Mouse (Mus musculus) liver, embryonic 16.5 days (tissue): ENCODE results near the gene Syngr3. TPM values are rescaled to one million over a fixed set of nuclear protein-coding genes. Genes with fewer than 3 reads are reported as not detected.
A peak's percentile ranks its signal among the peaks of the same experiment; 100 is the strongest.
"Not testable (repeated sequence)": the region's sequence is repeated elsewhere in the genome, so short reads cannot be mapped to it uniquely, and the experiment has no call there.

ENCODE experiments used
- ATAC-seq: fragments of 200-750 bp; cut with Nextera tagmentation; 2 replicates; pipeline ENCODE4 v1.8.0; 2017; ENCODE audit warnings: low read depth, mild to moderate bottlenecking, moderate number of reproducible peaks, moderate library complexity
- H3K27ac ChIP-seq: fragments of 300-500 bp; sonication (generic); 2 replicates; pipeline ENCODE4 v1.5.1; 2014; ENCODE audit warnings: mild to moderate bottlenecking, low read length
- H3K27me3 ChIP-seq: fragments of 300-500 bp; sonication (generic); 2 replicates; pipeline ENCODE4 v1.6.1; 2014; ENCODE audit warnings: low read depth, low read length, mixed read lengths; ENCODE audit not compliant: control insufficient read depth, insufficient read depth
- H3K36me3 ChIP-seq: fragments of 300-500 bp; sonication (generic); 2 replicates; pipeline ENCODE4 v1.6.1; 2014; ENCODE audit warnings: mild to moderate bottlenecking; ENCODE audit not compliant: control insufficient read depth, insufficient read depth
- H3K4me1 ChIP-seq: fragments of 300-500 bp; sonication (generic); 2 replicates; pipeline ENCODE4 v1.6.1; 2014; ENCODE audit warnings: low read depth, low read length, mixed read lengths; ENCODE audit not compliant: control insufficient read depth
- H3K4me2 ChIP-seq: fragments of 300-500 bp; sonication (generic); 2 replicates; pipeline ENCODE4 v1.6.1; 2014; ENCODE audit warnings: low read depth, low read length, mixed read lengths
- H3K4me3 ChIP-seq: fragments of 300-500 bp; sonication (generic); 2 replicates; pipeline ENCODE4 v1.5.1; 2014; ENCODE audit warnings: low read depth, mild to moderate bottlenecking, low read length
- H3K9ac ChIP-seq: fragments of 300-500 bp; sonication (generic); 2 replicates; pipeline ENCODE4 v1.6.1; 2014; ENCODE audit warnings: low read depth, low read length
- H3K9me3 ChIP-seq: fragments of 300-500 bp; sonication (generic); replicated peaks from 2 replicates; pipeline ENCODE4 v1.6.1; 2016; ENCODE audit warnings: low read length; ENCODE audit not compliant: control insufficient read depth
- WGBS: fragments of 180-500 bp; shearing (Covaris S2); extraction: QIAGEN DNeasy Blood & Tissue Kit; methylation state at CpG from one replicate; pipeline ENCODE4 v1.1.7; 2014; ENCODE audit not compliant: insufficient replicate concordance; 5-methylcytosine and 5-hydroxymethylcytosine counted together
- polyA plus RNA-seq: library from polyadenylated mRNA; unstranded; fragments of >200 nt; fragmentation: Nextera tagmentation; extraction: Ambion mirVana; gene quantifications from 2 replicates; pipeline ENCODE4 v1.2.1, GENCODE M21; 2015

Syngr3 gene
- polyA plus RNA-seq, 1 experiment from 2014 or later: 0.21 TPM

DNA sequence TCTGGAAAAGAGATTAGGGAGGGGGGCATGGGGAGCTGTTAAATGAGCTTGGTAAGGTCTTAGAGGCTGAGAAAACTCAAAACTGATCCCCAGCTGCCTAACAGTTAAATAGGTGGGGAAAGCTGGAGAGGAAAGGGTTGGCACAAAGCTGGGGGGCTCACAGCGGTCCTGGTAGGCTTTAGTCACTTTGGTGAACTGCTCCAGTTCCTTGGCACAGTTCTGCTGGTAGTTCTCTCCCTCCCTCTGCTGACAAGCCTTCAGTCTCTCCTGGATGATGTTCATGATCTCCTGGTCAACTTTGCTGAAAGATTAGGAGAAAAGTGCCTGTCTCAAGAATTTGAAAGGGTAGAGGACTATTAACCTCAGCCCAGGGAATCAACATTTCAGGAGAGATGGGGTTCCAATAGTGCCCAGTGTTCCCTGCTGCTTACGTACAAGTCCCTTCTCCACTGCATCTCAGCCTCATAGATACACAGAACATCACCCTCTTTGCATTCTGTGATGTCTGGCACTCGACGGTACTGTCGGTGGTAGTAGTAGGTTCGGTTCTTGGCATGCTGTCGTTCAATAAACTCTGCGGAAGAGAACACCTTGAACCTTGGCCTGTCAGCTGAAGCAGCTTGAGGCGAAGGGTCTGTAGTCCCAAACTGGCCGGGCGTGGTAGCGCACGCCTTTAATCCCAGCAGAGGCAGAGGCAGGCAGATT lies 32.6 kb upstream of the Syngr3 start:
- H3K27me3 ChIP-seq: no peaks in the 10 kb centered on the region; the same call in 1 of the 2 replicates
- H3K4me3 ChIP-seq: peak overlapping the region; percentile 93
- peak overlapping the region; percentile 18; the same call in 1 of the 2 replicates for H3K9ac ChIP-seq
- peaks cover 37% of the 10 kb centered on the region for H3K4me1 ChIP-seq
- WGBS: 16% methylated on average over 13 of the region's 13 CpGs
- peaks cover 9% of the 10 kb centered on the region for H3K36me3 ChIP-seq
- no peak for ATAC-seq
- peak overlapping the region; percentile 42 for H3K27ac ChIP-seq
- no peaks in the 10 kb centered on the region for H3K9me3 ChIP-seq
- peak overlapping the region; percentile 71 for H3K4me2 ChIP-seq

DNA sequence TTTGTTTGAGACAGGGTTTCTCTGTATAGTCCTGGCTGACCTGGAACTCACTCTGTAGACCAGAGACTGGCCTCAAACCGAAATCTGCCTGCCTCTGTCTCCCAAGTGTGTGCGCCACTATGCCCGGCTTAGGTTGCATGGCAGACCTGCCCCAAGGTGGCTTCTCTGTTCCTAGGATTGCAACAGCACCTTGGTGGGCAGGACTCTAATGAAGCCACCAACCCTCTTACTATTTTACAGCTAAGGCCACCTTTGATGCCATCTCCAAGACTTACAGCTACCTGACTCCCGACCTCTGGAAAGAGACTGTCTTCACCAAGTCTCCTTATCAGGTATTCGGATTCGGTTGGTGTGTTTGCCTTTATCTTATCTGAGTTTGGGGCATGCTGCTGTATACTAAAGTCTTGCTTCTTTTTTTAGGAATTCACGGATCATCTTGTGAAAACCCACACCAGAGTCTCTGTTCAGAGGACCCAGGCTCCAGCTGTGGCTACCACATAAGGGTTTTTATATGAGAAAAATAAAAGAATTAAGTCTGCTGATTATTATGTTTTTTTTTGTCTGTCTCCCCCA lies 31.7 kb upstream of the Syngr3 start:
- ATAC-seq, H3K27me3 ChIP-seq, H3K9me3 ChIP-seq, H3K36me3 ChIP-seq: not testable (repeated sequence)
- Histone ChIP-seq H3K4me2 (peak overlapping the region; percentile 71), H3K9ac (peak overlapping the region; percentile 68), H3K27ac (peak overlapping the region; percentile 42), H3K4me3 (peak overlapping the region; percentile 93), H3K4me1 (peaks cover 37% of the 10 kb centered on the region)
- 7% methylated on average over 7 of the region's 7 CpGs for WGBS

GRCm38 (mm10) chr17:24720616-24721015 lies 30.9 kb upstream of the Syngr3 start:
- Histone ChIP-seq H3K9ac (peak overlapping the region; percentile 71), H3K4me2 (peak overlapping the region; percentile 71), H3K27ac (peak overlapping the region; percentile 76), H3K4me1 (peaks cover 37% of the 10 kb centered on the region), H3K4me3 (peak overlapping the region; percentile 93)
- not testable (repeated sequence) for H3K36me3 ChIP-seq, ATAC-seq, H3K9me3 ChIP-seq, H3K27me3 ChIP-seq
- WGBS: 1% methylated on average over 11 of the region's 11 CpGs

DNA sequence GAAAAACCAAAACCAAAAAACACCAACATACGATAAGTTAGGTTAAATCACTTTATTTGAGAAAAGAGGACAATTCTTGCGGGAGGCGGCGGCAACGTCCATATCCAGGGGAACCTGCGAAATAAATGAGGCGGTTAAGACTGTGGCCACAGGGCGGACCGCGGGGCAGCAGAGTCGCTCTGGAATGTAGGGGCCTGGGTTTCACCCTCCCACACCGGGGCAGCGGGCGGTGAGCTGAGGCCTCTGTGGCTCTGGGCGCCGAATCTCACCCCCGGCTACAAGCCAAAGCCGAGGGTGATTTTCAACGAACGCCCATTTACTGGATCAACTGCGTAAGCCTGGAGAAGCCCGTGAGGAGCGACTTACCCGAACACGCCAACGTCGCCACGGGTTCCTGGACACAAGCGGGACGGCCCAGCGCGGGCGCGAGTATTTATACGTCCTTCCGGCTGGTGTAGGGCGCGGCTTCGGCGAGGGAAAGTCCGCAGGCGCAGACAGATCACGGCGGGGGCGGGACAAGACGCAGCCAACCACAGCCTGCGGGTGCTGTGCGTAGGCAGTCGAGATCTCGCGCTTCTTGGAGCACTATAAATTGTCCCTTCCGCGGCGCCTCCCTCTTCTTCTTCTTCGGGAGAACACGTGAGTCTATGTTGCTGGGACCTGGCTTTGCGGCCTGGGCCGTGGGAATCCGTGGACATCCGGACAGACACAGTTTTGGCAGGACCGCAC lies 29.9 kb upstream of the Syngr3 start:
- Histone ChIP-seq H3K27ac (peak overlapping the region; percentile 83), H3K9ac (peak overlapping the region; percentile 79), H3K27me3 (no peaks in the 10 kb centered on the region), H3K36me3 (peaks cover 9% of the 10 kb centered on the region), H3K9me3 (no peaks in the 10 kb centered on the region), H3K4me3 (peak overlapping the region; percentile 93), H3K4me2 (peak overlapping the region; percentile 74), H3K4me1 (peaks cover 37% of the 10 kb centered on the region)
- under 1% methylated on average over 61 of the region's 61 CpGs for WGBS
- ATAC-seq: peak; percentile 94

GRCm38 (mm10) chr17:24718938-24719337 lies 29.2 kb upstream of the Syngr3 start:
- not testable (repeated sequence) for ATAC-seq, H3K9me3 ChIP-seq, H3K27me3 ChIP-seq, H3K27ac ChIP-seq, H3K36me3 ChIP-seq
- WGBS: 34% methylated on average over 5 of the region's 5 CpGs
- Histone ChIP-seq H3K4me1 (peaks cover 34% of the 10 kb centered on the region), H3K4me2 (peak overlapping the region; percentile 74), H3K9ac (peak overlapping the region; percentile 79), H3K4me3 (peak overlapping the region; percentile 93)

DNA sequence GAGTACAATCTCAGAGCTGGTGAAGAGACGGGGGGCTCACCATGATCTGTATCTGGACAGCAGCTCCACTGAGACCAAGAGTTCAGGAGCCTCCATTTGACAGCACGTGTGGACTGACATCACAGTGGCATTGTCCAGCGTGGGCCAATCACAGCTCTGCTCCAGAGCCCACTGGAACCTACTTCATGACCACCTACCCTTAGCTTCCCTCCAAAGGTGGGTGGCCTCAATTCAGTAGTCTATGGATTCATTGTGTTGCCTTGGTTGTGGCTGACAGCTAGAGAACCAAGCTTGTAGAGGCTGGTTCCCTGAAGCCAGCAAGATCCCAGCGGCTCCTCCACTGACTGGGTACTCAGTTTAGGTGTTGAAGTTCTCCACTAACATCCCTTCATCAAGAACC lies 28.2 kb upstream of the Syngr3 start, which contains the start of the genes Rnf151 and Rps2:
Gene Rnf151, minus strand, starts transcription at position 121 of the 400 bp plus-strand sequence.
Gene Rps2, plus strand, starts transcription at position 174 of the 400 bp plus-strand sequence.
- peaks cover 27% of the 10 kb centered on the region for H3K4me1 ChIP-seq
- no peaks in the 10 kb centered on the region for H3K27me3 ChIP-seq
- peak within 1 kb of the TSS; percentile 74 for H3K4me2 ChIP-seq
- 63% methylated on average over 4 of the region's 4 CpGs for WGBS
- H3K4me3 ChIP-seq: peak within 1 kb of the TSS; percentile 93
- peaks cover 9% of the 10 kb centered on the region for H3K36me3 ChIP-seq
- ATAC-seq: no peak
- H3K9ac ChIP-seq: no peak within 1 kb of the TSS; the same call in 1 of the 2 replicates
- H3K27ac ChIP-seq: no peak within 1 kb of the TSS
- no peaks in the 10 kb centered on the region for H3K9me3 ChIP-seq

DNA sequence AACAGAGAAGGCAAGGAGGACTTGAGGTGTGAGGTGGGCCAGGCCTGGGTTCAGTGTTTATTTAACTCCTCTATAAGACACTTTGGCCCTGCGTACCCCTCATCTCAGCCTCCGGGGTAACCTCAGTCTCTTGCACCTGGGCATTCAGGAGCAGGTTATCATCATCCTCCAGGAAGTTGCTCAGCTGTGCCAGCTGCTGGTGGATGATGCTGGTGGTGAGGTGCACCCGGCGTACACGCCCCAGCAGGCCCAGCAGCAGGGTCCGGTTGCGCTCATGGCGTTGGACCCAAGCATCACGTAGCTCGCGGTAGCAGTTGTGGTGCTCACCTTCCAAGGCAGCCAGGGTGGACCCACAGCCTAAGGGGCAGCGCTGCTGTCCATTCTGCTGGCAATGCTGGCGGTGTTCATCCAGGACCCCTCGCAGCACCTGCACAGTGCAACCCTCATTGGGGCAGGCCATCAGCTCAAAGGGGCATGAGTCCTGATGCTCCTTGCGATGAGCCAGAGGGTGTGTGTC lies 26.5 kb upstream of the Syngr3 start:
- WGBS: 87% methylated on average over 15 of the region's 15 CpGs

DNA sequence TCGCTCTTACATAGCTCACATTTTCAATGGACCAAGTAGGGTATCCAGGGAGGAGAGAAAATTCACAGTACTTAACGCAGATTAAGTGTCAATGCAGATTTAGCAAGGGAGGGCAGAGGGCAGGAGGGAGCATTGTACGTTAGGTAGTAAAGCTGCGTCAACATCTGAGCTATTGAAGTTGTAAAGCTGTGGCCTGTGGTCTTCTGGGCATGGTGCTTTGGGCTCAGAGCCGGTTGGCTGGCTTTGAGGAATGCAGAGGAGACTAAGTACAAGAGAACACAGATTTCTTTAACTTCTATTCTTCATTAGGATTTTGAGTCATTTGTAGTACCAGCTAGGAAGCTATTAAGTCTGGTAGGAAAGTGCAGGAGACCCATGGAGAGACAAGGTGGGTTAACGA lies 25.8 kb upstream of the Syngr3 start:
- Histone ChIP-seq H3K4me1 (peaks cover 9% of the 10 kb centered on the region), H3K27ac (no peak overlapping the region), H3K4me2 (no peak overlapping the region), H3K9ac (no peak overlapping the region), H3K4me3 (no peak overlapping the region), H3K36me3 (no peaks in the 10 kb centered on the region; the same call in 1 of the 2 replicates), H3K9me3 (no peaks in the 10 kb centered on the region), H3K27me3 (no peaks in the 10 kb centered on the region)
- WGBS: 70% methylated on average over 6 of the region's 6 CpGs
- no peak for ATAC-seq

More for the DNA sequence above, 26.5 kb upstream of the Syngr3 start:
- peaks cover 9% of the 10 kb centered on the region for H3K4me1 ChIP-seq
- H3K4me3 ChIP-seq: no peak overlapping the region
- no peak for ATAC-seq
- H3K36me3 ChIP-seq: peaks cover under 1% of the 10 kb centered on the region
- no peak overlapping the region for H3K9ac ChIP-seq
- no peak overlapping the region for H3K4me2 ChIP-seq
- H3K9me3 ChIP-seq: no peaks in the 10 kb centered on the region
- H3K27ac ChIP-seq: no peak overlapping the region
- H3K27me3 ChIP-seq: no peaks in the 10 kb centered on the region
